Mouse (Mus musculus): ENCODE results near the gene Fry.

DNA sequence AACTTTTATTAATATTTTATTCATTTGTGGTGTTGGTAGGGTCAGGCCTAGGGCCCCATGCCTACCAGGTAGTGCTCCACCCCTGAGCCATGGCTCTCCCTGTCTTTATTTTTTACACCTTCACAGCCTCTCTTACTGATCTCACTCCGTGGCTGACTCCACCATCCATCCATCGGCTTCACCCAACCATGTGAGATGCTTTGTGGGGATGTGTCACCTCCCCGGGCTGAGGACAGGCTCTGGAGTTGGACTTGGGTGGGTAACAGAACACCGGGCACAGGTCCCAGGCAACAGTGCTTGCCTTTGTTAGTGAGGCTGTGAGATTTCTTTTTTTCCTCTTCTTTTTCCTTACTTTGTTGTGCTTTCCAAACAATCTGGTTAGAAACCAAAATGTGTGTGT lies 67.7 kb downstream of the Fry start:
- TF ChIP-seq CTCF (IDR thresholded peaks at IDR 0.05; ENCODE audit: low read depth) (no peak), EP300 (IDR thresholded peaks at IDR 0.05; ENCODE audit: low read depth) (no peak)
